Mouse (Mus musculus) gonadal fat pad, adult 2 months (tissue): ENCODE measurements around the gene Mt1. TPM values are rescaled to one million over a fixed set of nuclear protein-coding genes. Genes with fewer than 3 reads are reported as not detected.
A peak's percentile ranks its signal among the peaks of the same experiment; 100 is the strongest.

Source experiments
- DNase-seq: peaks from one replicate; pipeline ENCODE4 v3.0.0-alpha.2; 2012; ENCODE audit warnings: low read depth
- polyA plus RNA-seq: library from polyadenylated mRNA; depleted of rRNA; stranded (reverse); fragments of >200 nt; gene quantifications from 2 replicates; pipeline ENCODE4 v1.2.3, GENCODE M21; 2012

Mt1 gene
- polyA plus RNA-seq, 1 experiment = 1,103 TPM

DNA sequence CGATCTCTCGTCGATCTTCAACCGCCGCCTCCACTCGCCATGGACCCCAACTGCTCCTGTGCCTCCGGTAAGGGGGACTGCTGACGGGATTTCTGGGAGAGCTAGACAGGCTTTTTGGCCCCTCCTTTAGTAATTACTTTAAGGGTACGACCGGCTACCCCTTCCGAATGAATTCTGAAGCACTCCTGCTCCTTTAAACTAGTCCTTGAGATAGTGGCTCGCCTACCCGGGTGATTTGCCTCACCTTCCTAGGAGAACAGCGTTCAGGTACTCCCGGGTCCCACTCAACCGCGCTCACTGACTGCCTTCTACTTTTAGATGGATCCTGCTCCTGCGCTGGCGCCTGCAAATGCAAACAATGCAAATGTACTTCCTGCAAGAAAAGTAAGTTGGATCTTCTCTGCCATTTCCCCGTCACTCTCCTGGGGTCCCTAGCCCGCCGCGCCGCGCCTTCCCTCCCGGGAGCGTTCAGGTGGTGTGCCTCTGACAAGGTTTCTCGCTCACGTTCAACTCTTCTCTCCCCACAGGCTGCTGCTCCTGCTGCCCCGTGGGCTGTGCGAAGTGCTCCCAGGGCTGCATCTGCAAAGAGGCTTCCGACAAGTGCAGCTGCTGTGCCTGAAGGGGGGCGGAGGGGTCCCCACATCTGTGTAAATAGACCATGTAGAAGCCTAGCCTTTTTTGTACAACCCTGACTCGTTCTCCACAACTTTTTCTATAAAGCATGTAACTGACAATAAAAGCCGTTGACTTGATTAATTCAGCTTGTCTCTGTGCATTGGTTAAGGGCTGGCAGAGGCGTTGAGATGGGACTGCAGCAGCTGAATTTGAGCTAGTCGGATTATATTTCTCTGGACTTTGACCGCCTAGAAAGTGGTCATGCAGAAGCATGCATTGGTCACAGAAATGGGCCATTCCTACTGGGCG, 5.8 kb upstream of the Mt1 start:
- DNase-seq = no peak

DNA sequence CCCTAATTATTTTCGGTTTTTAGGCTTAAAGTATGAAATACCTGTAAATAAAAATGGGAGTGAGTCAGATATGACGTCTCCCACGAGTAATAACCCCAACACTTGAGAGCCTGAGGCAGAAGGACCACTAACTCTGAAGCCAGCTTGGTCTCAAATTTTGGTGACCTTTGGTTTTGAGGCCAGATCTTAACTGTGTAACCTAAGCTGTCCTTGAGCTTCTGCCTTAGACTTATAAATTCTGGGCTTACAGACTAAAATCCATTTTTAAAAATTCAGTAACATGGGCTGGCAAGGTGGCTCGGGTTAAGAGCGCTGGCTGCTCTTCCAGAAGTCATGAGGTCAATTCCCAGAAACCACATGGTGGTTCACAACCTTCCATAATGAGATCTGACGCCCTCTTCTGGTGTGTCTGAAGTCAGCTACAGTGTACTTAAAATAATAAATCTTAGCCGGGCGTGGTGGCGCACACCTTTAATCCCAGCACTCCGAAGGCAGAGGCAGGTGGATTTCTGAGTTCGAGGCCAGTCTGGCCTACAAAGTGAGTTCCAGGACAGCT, 5.0 kb upstream of the Mt1 start:
- DNase-seq = no peak

DNA sequence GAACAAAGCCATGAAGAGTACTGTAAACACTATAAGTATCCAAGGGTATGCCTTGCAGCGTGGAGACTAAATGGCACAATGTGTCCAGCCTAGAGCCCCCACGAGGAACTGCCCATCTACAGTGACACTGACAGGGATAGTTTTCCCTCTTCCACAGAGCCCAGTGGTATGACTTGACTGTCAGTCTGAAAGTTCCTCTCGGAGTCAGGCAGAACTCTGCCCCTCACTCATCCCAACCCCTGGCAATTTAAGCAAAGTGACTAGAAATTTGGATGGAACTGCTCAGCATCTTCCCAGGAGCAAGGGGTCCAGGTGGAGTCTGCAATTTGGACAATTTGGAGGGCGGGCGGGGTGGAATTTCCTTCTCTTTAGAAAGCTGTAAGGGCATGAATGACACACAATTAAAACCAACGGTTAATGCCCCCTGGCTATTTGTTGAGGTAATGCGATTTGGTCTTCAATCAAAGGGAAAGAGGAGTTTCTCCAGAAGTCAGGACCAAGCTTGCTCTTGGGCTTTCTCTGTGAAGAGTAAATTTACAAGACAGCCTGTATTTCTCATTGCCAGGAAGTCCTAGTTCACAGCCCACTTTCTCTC, 4.2 kb upstream of the Mt1 start:
- DNase-seq = no peak

DNA sequence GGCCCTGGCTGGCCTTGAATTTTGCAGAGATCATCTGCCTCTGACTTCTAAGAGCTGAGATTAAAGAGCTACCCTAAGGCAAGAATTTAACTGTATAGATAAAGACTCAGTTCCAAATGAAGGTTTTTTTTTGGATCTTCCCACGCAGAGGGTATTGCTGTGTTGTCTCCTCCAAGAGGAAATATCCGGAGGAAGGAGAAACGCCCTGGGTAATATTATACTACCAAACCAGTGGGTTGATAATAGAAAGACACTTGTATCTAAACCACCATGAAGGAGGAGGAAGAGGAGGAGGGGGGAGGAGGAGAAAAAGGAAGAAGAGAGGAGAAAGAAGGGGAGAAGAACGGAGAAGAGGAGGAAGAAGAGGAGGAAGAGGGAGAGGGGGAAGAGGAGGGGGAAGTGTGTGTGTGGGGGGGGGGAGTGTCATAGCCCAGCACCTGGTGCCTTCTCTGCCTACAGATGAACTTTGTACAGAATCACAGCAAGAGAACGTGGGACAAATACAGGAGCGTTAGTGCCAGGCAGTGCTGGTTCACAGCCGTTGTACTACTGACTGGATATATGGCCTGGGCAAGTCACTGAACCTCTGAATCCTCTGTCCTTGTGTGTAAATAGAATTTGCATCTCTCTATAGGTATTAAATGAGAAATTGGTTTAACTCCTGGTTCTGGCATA, 1.0 kb upstream of the Mt1 start:
- no peak for DNase-seq

DNA sequence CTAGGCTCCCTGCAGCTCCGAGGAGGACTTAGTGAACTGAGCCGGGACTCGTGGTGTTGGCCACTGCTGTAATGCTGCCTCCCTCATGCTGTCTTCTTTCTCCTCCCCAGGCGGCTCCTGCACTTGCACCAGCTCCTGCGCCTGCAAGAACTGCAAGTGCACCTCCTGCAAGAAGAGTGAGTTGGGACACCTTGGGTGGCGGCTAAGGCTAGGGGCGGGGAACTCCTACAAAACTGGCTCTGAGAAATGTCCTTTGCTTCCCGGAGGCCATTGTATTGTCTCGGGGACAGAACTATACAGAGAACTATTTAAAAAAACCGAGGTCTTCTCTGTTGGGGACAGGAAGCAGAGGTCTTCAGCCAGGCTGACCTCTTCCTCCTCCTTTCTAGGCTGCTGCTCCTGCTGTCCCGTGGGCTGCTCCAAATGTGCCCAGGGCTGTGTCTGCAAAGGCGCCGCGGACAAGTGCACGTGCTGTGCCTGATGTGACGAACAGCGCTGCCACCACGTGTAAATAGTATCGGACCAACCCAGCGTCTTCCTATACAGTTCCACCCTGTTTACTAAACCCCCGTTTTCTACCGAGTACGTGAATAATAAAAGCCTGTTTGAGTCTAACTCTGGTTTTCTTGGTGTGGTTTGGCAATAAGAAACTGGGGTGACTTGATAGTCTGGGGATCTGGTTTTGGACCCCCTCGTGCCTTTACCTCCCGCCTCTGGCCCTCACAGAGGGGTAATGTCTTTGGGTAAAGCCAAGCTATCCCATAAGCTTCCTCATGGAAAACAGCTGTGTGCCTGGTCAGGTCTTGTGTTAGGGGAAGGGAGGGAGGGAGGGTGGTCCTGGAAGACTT, 1.1 kb downstream of the Mt1 start:
- no peak for DNase-seq

DNA sequence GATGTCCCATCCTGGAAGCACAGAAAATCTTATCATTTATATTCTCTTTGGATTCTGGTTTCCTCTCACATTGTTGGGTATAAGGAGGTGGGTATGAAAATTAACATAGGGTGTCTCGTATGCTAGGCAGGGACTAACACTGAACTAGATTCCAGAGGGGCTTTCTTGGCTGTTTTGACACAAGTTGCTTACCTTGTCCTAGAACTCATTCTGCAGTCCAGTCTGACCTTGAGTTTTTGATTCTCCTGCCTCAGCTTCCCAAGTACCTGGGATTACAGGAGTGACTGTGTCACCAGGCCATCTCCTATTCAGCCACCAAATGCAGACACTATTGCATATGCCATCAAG, 1.7 kb downstream of the Mt1 start:
- DNase-seq = no peak

DNA sequence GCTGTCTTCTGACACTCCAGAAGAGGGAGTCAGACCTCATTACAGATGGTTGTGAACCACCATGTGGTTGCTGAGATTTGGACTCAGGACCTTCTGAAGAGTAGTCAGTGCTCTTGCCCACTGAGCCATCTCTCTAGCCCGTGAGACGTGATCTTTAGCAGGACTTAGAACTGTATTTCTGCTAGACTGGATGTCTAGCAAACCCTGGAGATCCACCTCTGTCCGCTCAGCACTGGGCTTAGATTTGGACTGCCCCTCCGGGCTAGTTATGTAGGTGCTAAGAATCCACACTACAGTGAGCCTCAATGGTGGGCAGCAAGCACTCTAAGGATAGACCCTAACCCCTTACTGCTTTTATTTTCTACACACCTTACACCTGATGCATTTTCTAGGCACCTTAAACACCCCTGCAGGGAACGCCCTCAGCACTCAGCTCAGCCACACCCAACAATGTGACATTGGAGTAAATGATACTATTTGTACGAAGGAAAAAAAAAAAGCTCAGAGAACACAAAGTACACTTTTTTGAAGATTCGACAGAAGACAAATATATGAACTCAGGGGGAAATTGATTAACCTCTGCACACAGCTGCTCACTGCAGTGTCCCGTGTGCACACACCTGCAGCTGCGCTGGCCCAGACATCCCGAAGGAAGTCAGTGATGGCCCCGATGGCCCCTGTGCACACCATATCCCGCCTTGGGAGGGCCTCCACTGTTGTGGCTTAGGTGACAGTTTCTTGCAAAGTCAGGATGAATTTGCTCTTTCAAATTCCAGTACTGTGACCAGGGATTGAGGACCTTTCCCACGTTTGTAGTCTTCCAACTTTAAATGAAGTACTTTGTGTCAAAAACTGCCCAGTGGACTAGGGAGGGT, 3.4 kb downstream of the Mt1 start:
- DNase-seq = no peak

DNA sequence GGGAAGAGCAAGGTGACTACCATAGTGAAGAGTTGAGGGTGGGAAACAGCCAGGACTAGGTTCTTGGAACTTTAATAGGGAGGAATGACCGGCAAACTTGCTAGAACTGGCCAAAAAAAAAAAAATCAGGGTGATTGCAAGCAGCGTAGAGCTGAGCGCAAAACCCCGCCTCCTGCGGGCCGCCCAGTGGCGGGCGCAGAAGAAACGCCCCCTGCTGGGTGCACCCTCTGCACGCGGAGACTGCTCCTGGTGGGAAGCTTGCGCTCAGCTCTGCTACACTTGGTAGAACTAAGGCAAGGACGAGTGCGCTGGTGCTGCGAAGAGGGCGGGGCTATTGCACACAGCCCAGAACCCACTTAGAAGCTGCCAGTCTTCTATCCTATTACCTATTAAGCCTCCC, 4.2 kb downstream of the Mt1 start:
- no peak for DNase-seq

DNA sequence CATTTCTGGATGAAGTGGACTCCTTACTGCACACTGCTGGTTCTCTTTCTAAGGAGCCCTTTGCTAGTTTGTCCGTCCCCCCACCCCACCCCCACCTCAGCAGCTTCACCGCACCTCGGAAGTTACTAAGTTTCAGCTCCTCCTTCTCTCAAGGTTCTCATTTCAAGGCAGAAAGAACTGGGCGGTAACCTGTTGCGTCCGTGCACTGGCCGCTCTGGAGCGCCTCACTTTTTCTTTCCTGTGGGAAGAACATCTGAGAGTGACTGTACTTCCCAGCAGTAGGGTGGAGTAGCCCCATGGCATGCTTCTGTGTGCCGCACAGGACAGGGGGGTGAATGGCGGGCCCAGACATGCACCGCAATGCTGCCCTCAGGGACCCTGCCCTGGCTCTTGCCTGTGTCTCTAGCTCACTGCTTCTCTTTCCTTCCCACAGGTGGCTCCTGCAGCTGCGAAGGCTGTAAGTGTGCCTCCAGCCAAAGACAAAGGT, 5.5 kb downstream of the Mt1 start:
- no peak for DNase-seq

DNA sequence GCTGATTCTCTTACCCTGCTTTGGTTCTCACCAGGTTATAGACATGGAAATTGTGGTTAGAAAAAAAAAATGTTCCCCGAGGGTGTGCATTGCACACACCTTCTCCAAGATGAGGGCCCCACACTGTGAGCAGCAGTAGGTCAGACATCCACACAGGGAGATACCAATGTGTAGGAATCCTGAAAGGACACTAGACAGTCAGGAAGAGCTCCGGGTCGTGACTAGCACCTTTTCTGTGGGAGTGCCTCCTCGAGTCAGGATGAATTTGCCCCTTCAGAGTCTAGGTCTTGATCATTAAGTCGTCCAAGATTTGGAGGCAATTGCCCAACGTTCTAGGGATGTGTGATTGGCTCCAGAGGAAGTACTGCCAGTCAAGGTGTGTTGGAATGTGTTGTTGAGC, 6.9 kb downstream of the Mt1 start:
- no peak for DNase-seq

DNA sequence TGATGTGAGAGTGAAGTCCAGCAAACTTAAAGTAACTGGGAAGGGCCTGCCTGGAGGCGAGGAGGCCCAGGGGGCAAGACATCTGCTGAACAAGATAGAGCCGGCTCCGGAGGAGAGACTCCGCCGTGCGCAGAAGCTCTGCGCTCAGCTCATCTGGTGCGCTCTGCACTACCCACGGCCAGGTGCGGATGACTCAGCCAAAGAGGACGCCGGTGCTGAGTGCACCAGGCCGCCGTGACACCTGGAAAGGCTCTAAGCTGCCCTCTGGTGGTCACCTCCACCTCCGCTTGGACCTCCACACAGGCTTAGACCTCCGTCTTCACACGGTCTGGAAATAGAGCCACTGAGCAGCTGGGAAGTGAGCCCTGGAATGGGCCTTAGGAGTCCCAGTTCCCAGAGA, 7.7 kb downstream of the Mt1 start:
- DNase-seq = no peak

DNA sequence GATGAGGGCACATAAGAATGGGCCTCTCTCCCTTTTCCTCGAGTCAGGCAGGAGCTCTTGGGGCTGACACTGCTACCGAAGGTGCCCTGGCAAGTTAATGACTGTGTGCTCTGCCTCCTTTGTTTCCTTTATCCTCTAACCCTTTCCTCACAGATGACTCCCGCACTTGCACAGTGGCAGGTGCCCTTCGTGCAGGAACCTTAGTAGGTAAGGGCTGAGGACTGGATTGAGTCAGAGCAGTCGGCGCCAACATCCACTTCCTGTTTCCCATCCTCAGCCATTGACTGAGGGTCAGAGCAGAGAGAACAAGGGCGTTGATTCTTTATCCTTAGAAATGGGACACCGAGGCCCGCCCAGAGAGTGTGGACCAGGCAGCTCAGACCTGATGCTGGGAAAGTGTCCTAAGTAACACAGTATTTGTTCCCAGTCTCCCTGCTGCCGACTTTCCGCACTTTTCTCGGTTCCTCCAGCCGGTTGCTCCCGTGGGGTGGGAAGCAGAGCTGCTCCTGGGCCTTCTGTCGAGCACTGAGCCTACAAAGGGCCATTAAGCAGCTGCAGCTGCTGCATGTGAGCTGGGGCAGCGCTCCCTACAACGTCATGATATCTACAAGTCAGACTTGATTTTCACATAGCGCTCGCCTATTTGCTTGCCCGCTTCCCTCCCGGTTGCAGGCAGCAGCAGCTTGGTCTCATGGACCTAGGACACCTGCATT, 8.6 kb downstream of the Mt1 start:
- DNase-seq = no peak

DNA sequence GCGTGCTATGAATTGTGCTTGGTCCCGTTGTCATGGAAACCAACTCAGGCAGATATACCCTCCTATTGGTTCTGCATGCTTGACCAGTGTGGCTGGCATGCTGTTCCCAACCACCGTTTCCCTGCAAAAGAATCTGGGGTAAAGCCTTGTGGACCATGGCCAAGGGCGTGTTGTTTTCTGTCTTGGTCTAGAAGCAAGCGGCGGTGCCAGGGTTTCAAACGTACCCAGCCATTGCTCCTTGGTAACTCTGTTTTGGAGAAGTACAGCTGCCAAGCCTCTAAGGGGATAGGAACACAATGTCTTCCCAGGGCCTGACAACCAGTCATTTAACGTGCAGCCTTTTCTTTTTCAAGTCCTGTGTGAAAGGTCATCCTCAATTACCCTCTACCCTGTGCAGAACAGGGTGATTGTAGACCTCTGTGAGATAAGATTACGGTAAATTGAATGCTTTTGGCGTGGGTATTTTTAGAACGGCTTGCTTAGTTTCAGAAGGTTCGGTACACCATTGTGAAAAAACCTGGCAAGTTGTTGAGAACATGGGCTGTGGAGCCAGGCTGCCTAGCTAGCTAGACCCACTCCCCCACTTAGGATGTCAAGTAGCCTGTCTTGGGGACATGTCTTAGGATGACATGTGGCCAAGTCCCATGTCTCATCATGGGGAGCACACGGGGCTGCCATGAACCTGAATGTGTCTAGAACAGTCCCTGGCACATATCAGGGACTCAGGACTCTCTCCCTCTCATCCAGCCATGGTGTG, 10.6 kb downstream of the Mt1 start:
- DNase-seq = no peak

DNA sequence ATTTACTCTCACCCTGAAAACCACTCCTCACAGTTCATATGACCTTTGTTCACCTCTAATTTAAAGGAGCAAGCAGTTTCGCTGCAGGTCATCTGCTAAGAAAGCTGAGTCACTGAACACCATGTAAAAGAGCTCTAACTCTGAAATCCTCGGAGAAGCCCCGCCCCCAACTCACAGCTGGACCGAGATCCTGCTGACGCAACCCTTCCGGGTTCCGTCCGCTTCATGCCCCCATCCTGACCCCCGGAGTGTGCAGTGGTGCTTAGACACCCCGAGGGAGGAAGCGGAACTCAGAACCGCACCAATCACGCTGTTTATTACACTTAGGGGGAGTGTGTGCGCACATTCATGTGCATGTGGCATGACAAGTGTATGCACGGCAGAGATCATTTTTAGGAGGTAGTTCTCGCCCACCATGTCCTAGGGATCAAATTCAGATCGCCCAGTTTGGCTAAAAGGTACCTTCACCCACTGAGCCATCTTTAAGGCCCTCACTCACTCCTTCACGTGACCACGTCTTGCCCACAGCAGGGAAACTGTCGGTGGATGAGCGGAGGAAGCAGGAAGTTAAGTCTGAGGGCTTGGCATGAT, 12.3 kb downstream of the Mt1 start:
- DNase-seq = no peak

DNA sequence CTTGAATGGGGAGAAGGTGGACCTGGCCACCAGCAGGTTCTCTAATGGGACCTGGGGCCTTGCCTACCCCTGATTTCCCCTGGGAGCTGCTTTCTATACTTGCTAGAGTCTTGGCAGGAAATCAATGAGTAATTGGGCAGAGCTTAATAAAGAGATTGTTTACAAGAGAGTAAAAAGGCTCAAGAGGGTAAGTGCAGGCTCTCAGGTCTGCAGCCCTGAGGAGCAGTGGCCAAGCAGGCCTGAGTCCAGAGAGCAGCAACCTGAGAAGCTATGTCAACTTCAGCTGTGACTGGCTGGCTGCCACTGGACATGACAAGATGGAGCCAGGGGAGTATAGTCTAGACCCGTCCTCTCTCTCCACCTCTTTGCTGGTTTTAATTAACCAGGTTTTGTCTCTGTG, 14.0 kb downstream of the Mt1 start:
- DNase-seq = no peak

DNA sequence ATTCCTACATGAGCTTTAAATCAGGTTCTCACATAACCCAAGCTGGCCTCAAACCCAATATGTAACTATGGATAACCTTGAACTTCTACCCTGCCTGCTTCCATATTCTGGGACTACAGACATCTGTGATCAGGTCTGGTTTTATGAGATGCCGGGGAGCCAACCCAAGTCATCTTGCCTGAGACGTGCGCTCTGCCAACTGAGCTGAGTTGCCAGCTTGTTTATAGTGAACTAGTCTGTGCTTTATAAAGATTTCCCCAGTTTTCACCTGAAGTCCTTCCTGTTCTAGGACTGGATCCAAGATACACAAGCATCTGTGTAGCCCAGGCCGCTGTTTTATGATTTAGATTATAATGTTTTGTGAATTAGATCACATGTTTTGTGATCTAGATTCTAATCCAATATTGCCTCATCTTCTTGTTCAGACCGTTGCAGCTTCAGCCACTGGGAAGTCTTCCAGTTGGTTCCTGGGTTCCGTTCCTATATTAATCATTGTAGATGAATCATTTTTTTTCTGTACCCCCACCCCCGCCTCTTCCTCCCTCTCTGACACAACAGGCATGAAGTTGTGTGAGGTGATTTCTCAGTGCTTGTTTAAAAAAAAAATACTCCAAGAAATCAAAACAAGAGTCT, 15.8 kb downstream of the Mt1 start:
- DNase-seq = peak; percentile 81

DNA sequence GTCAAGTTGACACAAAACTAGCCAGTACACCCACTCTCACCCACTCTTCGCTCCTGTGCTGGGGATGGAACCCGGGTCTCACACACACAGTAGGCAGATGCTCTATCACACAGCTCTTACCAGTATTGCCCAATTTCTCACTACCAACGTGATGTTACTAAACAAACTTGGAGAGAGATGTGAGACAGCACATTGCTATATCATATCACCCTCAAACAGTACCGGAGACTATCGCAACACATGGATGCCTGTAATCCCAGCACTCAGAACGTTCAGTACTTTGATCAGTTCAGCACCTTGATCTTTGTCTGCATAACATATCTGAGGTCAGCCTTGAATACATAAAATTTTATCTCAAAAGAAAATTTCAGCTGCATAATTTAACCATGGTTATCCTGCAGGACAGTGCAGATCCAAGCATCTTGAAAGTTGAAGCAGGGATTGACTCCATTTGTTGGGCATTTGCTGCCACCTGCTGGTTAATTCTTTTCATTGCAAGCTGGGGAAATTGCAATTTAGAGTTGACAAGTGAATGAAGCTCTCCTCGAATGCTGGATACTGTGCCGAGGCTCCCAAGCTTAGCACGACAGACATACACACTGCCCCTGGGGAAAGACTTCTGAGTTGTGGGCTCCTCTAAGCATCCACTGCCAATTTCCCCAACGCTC, 20.5 kb downstream of the Mt1 start:
- DNase-seq = no peak

DNA sequence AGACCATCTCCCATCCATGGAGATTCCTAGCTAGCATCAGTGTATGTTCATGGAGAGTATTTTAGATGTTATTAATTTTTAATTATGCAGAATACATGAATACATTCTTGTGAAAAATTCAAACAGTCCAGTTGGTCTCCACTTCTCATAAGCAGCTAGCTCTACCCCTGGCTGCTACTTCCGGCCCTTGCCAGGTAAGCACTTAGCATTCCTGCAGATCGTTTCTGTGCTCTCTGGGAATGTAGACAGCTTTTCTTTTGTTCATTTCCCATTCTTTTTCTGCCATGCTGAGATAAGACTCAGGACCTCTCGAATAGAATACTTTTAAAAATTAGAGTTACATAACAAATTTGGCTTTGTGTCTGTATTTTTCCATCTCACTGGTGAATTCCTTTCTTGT, 25.2 kb downstream of the Mt1 start:
- DNase-seq = no peak
